Mouse (Mus musculus) retina, postnatal 1 day (tissue): ENCODE measurements around the gene Tchh.
A peak's percentile ranks its signal among the peaks of the same experiment; 100 is the strongest.
"Not testable (repeated sequence)": the region's sequence is repeated elsewhere in the genome, so short reads cannot be mapped to it uniquely, and the experiment has no call there.

ENCODE experiments used
- DNase-seq: peaks from one replicate; pipeline ENCODE4 v3.0.0-alpha.2; 2012

Gene Tchh

DNA sequence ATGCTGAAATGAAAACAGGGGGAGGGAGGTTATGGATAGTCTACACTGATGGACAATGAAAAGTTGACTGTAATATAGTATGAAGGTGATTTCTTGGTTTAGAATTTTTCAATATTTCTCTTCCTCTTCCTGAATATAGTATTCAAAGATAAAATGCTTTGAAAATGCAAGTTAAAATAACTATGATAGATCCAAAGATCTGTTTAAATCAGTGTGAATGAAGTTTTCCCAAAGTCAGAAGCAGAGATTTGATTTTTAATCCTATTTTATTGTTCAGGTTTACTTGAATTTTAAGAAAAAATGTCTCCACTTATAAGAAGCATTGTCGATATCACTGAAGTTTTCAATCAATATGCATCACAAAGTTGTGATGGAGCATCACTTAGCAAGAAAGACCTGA, at the start of gene Tchh:
Tchh (plus strand) TSS at position 301 of the 400 bp plus-strand sequence.
- DNase-seq = no peak

DNA sequence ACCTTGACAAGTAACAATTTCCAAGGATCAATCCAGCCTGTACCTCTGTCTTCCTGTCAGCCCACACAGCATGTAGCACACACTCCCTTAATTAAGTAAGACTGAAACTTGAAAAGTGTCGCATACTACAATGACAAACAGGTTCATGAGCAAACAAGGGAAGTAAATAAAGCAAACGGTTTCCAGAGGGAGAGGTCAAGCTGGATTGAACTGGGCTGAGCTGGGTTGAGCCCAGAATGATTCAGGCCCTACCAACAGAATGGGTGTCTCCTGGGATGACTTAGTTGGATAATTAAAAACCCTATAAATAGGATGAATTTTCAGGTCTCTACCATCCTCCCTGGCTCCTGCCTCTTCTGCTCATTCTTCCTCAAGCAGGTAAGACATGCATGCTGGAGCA, 48.8 kb upstream of the Tchh start, which contains the start of gene Rptn:
Rptn (plus strand) TSS at position 334 of the 400 bp plus-strand sequence.
- DNase-seq = no peak

DNA sequence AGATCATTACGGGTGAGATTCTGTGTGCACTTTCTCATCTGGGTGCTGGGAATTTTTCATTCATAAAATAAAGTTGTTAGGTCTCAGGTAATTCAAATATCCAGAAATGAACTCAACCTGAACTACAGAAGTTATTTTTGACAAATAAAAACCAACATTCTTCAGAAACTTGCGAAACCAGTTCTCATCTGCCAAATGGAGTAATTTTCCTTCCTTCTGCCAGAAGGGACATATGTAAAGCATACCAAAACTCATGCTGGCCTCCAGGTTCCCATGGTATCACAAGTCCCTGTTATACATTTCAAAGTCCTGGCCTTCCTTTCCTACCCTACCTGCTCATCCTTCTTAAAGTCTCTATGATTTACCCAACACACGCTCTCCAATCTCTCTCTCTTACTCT, 38.2 kb upstream of the Tchh start:
- no peak for DNase-seq

DNA sequence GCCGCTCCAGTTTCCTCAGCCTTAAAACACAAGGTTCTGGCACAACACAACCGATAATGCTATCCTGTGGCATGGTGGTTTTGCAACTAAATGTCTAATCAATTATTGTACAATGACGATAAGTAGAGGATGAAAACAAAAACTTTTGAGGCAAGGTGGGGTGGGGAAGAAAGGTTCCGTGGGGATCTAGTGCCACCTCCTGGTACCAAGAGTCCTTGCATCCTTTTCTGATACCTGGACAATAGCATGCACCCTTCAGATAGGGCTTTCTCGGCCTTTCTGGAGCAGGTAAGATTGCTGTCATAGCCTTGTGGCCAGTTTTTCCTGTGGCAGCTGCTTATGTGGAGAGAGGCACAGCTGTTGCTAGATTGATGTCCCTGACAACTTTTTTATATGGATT, 35.1 kb upstream of the Tchh start:
- peak; percentile 26 for DNase-seq

DNA sequence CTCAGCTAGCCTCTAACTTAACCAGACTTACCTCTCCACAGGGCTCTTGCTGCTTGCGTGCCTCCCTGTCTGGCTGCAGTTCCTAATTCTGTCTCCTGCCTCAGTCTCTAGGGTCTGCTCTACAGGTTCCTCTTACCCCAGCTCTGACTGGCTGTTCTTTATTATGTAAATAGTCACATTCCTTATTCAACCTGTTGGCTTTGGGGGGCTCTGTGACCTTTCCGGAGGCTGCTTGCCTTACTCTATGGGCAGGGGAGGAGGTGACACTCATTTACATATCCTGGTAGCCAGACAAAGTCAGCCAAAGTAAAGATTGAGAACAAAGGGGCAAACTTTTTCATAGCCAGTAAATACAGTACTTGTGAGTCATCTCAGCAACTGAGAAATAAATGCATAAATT, 30.2 kb upstream of the Tchh start:
- no peak for DNase-seq

DNA sequence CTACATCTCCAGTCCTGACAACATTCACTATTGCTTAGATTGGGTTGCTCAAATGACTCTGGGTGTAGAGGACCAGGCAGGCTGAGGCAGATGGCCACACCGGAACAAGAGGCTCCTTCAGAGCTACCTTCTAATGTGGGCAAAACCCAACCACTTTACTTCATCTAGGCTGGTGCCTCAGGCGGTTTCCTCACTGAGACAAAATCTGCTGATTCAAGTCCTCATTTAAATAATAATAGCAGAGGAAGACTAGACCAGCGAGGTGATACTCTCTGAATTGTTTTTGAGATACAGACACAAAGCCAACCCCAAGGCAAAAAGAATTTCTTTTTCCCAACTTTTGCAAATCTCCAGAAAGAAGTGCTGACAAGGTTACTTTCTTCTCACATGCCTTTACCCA, 10.5 kb upstream of the Tchh start:
- no peak for DNase-seq

DNA sequence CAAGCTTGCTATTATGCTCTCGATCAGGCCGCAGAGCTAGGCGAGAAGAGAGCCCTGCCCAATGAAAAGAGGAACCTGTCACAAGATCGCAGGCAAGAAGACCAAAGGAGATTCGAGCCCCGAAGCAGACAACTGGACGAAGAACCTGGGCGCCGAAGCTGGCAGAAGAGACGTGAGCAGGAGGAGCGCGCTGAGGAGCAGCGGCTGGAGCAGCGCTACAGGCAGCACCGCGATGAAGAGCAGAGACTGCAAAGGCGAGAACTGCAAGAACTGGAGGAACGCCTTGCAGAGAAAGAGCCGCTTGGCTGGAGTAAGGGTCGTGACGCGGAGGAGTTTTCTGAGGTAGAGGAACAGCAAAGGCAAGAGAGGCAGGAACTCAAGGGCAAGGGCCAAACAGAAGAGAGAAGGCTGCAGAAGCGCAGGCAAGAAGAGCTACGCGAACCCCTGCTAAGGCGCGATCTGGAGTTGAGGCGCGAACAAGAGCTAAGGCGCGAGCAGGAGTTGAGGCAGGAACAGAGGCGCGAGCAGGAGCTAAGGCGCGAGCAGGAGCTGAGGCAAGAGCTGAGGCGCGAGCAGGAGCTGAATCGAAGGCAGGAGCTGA, 1.5 kb downstream of the Tchh start:
- DNase-seq = peak; percentile 61

DNA sequence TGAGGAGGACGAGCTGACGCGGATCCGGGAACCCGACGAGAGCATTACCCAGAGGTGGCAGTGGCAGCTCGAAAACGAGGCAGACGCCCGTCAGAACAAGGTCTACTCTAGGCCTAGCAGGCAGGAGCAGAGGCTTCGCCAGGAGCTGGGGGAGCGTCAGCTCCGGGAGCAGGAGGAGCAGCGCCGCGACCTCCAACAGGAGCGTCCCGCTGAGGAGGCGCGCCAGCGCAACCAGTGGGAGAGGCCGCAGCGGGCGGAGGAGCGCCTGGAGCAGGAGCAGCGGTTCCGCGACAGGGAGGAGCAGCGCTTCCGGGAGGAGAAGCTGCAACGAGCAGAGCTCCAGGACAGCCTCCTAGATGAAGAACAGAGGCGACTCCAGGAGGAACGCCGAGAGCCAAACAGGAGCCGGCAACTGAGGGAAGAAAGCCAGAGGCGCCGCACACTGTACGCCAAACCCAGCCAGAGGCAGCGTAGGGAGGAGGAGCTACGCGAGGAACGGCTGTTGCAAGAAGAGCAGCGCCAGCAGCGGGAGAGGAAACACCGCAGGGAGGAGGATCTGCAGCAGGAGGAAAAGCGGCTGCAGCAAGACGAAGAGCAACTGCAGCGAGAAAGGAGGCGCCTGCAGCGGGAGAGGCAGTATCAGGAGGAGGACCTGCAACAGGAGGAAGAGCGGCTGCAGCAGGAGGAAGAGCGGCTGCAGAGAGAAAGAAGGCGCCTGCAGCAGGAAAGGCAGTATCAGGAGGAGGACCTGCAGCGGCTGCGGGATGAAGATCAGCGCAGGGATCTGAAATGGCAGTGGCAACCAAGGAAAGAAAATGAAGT, 2.4 kb downstream of the Tchh start:
- DNase-seq = peak; percentile 89

DNA sequence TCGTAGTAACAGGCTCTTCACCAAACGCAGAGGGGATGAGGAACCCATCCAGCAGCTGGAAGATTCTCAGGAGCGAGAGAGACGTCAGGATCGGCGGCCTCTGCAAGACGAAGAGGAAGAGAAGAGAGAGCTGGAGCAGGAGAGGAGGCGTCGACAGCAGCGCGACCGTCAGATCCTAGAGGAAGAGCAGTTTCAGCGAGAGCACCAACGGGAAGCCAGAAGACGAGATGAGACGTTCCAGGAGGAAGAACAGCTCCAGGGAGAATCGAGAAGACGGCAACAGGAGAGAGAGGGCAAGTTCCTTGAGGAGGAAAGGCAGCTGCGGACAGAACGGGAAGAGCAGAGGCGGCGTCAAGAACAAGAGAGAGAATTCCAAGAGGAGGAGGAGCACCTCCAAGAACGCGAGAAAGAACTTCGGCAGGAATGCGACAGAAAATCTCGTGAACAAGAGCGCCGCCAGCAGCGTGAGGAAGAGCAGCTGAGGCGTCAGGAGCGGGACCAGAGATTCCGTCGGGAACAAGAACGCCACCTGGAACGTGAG, 3.1 kb downstream of the Tchh start:
- DNase-seq = peak; percentile 62

DNA sequence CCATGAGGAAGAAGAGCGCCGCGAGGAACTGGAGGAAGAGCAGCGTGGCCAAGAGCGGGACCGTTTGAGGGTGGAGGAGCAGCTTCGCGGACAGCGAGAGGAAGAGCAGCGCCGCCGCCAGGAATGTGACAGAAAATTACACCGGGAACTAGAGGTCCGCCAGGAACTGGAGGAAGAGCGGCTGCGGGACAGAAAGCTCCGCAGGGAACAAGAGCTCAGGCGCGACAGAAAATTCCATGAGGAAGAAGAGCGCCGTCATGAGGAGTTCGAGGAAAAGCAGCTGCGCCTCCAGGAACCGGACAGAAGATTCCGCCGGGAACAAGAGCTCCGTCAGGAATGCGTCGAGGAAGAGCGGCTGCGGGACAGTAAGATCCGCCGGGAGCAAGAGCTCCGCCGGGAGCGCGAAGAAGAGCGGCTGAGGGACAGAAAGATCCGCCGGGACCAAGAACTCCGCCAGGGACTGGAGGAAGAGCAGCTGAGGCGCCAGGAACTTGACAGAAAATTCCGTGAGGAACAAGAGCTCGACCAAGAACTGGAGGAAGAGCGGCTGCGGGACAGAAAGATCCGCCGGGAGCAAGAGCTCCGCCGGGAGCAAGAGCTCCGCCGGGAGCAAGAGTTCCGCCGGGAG, 4.1 kb downstream of the Tchh start:
- DNase-seq = peak; percentile 77

DNA sequence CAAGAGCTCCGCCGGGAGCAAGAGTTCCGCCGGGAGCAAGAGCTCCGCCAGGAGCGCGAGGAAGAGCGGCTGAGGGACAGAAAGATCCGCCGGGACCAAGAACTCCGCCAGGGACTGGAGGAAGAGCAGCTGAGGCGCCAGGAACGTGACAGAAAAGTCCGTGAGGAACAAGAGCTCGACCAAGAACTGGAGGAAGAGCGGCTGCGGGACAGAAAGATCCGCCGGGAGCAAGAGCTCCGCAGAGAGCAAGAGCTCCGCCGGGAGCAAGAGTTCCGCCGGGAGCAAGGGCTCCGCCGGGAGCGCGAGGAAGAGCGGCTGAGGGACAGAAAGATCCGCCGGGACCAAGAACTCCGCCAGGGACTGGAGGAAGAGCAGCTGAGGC, 4.6 kb downstream of the Tchh start:
- not testable (repeated sequence) for DNase-seq

DNA sequence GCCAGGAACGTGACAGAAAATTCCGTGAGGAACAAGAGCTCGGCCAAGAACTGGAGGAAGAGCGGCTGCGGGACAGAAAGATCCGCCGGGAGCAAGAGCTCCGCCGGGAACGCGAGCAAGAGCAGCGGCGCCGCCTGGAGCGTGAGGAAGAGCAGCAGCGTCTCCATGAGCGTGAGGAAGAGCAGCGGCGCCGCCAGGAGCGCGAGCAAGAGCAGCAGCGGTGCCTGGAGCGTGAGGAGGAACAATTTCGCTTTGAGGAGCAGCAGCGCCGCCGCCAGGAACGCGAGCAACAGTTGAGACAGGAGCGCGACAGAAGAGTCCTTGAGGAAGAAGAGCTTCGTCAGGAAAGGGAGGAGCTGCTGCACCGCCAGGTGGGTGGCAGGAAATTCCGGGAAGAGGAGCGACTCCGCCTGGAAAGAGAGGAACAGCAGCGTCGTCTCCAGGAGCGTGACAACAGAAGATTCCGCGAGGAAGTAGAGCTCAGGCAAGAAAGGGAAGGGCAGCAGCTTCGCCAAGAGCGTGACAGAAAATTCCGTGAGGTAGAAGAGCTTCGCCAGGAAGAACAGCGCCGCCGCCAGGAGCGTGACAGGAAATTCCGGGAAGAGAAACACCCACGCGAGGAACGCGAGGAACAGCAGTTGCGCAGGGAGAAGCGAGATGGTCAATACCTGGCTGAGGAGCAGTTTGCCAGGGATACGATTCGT, 5.2 kb downstream of the Tchh start:
- DNase-seq = peak; percentile 83

DNA sequence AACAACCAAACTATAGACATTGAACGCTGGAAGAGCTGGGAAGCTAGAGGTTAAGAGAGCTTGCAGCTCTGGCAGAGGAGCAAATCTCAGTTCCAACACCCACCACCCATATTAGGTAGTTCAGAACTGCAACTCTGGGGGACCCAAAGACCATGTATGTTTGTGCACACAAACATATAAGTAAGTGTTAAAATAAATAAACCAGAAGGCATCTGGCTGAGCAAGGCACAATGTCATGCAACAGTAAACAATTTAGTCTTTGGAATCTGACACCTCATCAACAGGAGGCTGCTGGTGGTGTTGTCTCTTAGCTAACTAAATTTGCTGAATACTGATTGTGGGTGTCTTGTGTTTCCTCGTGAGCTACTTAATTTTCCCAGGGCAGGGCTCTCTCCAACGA, 24.4 kb downstream of the Tchh start:
- DNase-seq = no peak

DNA sequence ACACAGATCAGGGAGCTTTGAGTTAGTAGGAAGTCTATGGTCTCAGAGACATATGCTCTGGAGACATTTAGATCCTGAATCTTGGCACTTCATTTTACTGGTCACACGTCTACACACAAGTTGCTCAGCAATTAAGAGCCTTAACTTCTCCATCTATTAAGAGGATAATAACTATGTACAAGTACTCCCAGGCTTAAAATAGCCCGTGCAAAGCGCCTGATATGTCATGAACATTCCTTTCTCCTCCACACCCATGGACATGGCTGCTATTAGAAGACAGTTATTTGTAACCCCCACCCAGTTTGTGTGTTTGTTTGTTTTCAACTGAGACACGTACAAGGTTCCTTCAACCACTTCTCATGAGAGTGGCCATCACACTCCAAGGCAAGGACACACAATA, 25.0 kb downstream of the Tchh start:
- peak; percentile 2 for DNase-seq

DNA sequence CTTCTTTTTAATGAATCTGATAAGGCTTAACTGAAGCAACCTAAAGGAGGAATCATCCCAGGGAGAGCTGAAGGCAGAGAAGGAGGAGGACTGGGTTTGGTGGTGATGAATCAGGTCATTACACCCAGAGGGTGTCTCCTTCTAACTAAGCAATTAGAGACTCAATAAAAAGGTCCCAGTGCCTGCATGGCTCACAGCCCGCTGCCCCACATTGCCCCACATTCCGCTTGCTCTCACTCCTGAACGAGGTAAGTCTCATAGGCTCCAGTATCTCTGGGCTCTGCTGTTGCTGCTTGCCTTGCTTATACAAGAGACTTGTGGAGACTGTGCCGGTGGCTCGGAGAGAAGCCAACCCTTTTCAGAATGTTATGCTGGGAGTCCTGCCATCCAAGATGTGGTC, 26.4 kb downstream of the Tchh start, which contains the start of gene Tchhl1:
Tchhl1 (plus strand) TSS at position 194 of the 400 bp plus-strand sequence.
- peak; percentile 20 for DNase-seq

DNA sequence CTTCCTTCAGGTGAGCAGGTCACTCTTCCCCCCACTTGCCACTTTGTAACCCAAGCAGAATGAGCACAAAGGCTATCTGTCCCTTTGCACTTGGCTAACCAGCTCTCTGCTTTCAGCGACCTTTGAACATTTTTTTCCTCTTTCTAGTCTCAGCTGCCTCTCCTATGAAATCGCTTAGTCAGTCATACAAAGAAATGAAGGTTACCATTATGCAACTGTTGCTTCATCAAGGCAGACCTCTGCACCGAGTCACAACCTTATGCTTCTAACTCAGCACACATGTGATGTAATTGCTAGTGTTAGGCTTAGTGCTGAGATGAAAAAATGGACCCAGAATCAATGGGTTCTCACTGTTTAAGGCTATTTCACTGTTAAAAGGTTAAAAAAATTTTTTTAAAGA, 27.5 kb downstream of the Tchh start:
- DNase-seq = no peak

DNA sequence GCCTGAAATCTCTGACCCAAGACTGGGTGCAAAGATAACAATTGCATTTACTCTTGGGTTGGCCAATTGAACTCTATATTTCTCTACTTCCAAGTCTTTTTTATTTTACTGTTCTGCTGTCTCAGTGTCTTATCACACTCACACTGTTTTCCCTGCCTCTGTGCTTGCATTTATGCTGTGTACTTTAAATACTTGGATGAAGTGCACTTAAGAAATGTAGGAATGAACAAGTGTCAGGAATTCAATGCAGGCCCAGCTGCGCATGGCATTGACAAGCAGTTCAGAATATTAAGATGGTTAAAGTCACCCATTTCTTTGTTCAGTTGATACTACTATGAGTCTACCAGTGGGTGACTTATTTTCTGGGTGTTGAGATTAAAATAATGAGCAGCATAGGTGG, 37.9 kb downstream of the Tchh start:
- DNase-seq = no peak

DNA sequence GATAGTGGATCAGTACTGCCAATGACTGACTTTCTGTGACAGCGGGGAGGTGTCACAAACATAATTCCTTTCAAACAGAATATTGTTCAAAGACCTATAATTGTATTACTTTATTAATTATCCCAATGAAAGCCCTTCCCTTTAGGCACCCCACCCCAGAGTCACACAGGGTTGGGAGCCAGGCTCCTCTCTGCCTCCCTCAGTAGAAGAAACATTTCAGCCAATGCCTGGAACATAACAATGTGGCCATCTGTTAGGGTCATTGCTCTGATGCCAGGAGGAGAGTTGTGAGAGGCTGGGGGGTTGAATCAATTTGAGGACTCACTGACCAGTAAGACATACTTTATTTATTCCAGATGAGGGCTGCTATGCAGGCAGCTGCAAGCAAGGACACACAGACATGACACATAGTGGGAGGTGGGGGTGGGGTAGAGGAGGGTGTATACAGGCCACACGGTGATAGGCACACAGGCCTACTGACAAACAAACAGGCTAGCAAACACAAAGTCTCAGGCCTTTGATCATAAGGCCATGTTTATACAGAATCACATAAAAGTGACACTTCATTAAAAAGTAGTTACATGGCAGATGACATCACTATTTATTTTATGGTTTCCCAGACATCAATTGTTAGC, 40.0 kb downstream of the Tchh start:
- no peak for DNase-seq

DNA sequence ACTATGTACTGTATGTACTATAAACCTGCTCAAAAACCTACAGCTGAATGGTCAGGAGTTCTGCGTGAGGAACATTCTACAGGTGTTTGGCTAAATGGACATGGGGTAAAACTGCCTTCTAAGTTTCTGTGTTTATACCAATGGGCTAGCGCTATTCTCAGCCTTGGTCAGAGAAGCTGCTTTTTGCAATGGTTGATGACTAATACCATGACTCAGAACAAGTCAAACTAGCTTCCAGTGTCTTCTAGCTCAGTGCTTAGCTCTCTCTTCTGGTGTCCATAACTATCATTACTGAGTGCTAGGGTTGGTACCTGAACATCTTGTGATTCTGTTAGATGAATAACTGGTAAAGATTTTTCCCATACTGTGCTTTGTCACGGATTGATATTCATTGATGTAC, 43.5 kb downstream of the Tchh start:
- DNase-seq = no peak

DNA sequence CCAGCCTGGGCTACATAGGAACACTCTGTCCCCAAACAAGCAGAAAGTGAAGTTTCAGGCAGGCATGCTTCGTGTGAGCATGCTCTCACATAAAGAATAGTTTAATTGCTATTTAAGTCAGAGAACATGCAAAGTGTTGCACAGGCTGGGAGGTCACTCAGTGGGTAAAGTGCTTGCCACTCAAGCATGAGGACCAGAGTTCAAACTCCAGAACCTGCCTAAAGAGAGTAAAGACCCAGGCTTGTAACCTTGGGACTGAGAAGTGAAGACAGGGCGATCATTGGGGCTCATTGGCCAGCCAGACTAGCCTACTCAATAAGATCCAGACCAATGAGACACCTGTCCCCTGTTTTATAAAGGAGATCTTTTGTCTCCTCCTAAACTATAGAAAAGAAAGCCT, 46.4 kb downstream of the Tchh start:
- DNase-seq = no peak

DNA sequence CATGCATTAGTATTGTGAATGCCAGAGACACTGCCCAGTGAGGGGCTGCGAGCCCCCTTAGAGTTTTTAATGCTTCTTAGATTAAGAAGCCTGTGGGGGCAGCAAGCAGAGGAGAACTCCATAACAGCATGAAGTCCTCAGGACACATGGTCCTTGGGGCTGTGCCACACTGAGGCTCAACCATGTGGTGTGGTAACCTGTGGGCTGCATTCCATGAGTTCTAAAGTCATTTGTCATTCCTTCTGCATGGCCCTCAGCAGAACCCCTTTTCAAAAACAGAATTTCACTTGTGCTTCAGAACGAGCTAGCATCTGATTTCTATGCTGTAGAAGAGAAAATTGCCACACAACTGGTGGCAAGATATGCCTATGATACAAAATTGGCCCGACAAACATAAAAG, 50.0 kb downstream of the Tchh start:
- no peak for DNase-seq

DNA sequence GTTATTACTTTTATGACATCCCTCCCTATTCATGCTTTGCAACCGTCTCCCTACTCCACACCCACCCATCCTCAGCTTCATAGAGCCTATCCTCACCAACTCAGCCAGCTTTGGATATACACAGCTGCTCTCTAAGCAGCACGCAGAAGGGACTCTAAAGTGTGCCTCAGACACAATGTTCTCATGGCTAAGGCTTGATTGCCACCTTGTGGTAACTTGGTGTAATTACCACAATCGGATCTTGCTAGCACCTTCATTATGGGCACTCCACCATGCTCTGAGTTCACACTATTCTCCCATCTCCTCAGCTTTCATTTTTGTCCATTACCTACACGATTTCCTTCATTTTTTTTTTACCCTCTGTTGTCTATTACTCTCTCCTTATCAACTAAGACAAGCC, 51.9 kb downstream of the Tchh start:
- DNase-seq = peak; percentile 86

DNA sequence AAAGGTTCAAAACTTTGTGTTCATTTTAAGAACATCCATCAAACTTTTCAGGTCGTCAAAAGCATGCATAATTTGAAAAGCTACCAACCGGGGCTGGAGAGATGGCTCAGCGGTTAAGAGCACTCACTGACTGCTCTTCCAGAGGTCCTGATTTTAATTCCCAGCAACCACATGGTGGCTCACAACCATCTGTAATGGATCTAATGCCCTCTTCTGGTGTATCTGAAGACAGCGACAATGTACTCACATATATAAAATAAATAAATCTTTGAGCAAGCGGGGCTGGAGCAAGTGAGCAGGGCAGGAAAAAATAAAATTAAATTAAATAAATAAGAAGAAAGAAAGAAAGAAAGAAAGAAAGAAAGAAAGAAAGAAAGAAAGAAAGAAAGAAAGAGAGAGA, 52.6 kb downstream of the Tchh start:
- DNase-seq = not testable (repeated sequence)
